Mouse (Mus musculus) cerebellum, postnatal 36 days (tissue): ENCODE measurements around the gene Fam117b.

ENCODE experiments used
- DNase-seq, 2 experiments: peaks; one replicate each; pipeline ENCODE4 v3.0.0; 2021 to 2022; ENCODE audit warnings: mixed read lengths in 2 of 2

Gene Fam117b

DNA sequence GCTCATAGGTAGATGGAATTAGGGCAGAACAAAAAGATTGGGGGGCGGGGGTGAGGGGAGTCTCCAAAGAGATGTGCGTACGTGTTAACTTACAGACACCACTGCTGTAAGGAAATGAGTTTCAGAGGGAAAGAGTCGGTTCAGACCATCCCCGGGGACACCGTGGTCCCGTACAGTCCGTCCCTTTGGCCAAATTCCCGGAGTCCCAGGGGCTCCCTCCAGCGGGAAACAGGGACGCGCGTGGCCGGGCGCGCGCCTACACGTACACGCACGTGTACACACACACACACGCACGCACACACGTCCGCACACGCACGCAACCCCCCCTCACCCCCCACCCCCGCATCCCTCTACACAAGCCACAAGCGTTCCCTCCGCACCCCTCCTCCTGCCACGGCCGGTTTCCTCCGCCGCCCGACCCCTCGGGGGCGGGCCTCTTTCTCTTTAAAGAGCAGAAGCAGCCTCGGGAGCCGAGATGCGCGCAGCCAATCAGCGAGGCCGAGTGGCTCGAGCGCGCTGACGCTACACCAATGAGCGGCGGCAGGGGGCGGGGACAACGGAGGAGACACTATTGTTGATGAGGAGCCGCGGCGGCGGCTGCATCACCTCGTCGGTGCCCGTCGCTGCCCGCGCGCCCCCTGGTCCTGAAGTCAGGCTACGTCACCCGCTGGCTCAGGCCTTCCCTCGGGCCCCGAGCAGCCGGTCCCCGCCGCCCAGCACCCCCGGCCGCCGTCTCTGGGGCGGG, at the start of gene Fam117b:
Gene Fam117b, plus strand, starts transcription at position 594 of the 745 bp plus-strand sequence.
- DNase-seq = peak; percentile 97 to 98

- DNase-seq = peak in 1 of 2 experiments; percentile 19
Measured at GRCm38 (mm10) chr1:59868041-59868440, 44.8 kb upstream of the Fam117b start.

- no peak for DNase-seq
Measured at GRCm38 (mm10) chr1:59874023-59874422, 38.8 kb upstream of the Fam117b start.

- no peak for DNase-seq
Measured at GRCm38 (mm10) chr1:59878098-59878497, 34.7 kb upstream of the Fam117b start.

DNA sequence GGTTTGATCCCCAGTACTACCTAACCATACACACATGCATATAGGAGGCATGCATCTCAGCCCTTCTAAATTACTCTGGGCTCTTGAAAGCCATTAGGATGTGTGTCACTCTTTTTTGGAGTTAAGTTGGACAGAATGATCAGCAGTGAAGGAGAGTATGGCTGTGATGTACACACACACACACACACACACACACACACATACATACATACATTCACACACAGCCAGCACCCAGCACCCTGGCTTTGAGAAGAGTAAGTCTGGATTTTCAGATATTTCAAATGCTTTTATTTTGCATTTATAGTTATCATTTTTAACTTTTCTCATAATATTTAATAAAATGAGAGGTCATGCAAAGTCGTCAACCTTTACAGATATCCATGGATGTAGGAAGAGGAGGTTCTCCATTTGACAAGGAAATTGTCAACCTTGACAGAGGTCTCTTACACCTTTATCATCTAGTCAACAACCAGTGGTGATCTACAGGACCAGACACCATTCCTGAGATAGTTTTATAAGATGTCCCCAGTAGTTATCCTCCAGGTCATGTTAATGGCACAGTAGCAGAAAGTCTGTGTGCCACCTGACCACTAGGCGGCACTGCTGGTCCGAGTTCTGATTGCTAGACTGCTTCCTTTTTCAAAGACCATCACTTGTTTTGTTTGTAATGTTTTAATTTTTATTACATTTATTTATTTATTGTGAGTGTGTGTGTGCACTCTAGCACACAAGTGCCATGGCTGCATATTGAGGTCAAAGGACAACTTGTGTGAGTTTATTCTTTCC, 29.3 kb upstream of the Fam117b start:
- peak; percentile 78 to 83 for DNase-seq

DNA sequence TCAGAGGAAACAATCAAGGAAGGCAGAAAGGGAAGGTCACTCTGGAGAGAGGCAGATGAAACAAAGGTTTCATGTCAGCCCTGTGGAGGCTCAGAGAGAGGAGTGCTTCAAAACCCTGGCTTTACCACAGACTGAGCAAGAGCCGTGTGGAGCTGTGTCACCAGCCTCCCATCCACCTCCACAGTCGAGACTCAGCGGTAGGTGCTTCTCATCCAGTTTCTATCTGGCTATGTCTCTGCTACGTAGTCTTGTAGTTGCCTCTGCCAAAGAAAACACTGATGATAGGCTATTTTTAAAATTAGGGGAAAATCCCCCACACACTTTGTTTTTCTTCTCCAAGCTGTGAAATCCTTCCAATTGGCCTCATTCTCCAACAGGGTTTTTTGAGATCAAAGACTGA, 25.9 kb upstream of the Fam117b start:
- no peak for DNase-seq

- no peak for DNase-seq
Measured at GRCm38 (mm10) chr1:59888018-59888417, 24.8 kb upstream of the Fam117b start.

GRCm38 (mm10) chr1:59891185-59891584, 21.6 kb upstream of the Fam117b start:
- no peak for DNase-seq

- no peak for DNase-seq
Measured at GRCm38 (mm10) chr1:59892777-59893176, 20.0 kb upstream of the Fam117b start.

- no peak for DNase-seq
Measured at GRCm38 (mm10) chr1:59894025-59894424, 18.8 kb upstream of the Fam117b start.

GRCm38 (mm10) chr1:59895456-59895855, 17.4 kb upstream of the Fam117b start:
- DNase-seq = no peak

GRCm38 (mm10) chr1:59897147-59897798, 15.5 kb upstream of the Fam117b start:
- DNase-seq = no peak

GRCm38 (mm10) chr1:59899679-59900078, 13.1 kb upstream of the Fam117b start:
- DNase-seq = no peak

DNA sequence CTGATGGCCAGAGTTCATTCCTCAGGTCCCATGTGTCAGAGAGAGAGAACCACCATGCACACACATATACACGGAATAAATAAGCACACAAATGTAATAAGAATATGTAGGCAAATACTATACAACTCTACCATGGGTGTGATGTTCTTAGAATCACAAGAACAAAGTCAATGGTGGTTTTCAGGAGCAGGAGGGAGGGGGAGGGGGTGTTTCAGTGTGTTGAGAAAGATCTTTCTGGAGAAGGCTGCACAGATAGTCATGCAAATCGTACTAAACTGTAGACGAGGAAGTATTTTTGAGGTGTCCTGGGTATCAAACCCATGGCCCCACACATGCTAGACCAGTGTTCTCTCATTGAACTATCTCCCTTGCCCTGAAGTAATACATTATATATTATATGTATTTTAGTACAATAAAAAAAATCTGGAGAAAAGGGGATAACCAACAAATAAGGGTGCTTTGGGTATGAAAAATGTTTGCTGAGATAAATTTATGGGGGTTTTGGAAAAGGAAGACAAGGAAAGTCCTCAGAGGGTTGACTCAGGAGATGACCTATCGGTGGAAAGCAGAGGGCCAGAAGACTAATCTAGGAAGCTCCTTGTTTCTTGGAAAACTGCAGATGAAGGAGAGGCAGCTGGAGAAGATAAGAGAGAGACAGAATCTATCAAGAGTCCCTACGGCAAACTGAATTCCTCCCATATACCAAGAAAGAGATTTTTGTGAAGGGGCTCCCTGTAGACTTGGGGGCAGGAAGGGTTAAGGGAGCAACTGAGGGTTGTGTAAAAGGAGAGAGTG, 11.5 kb upstream of the Fam117b start:
- DNase-seq = no peak

DNA sequence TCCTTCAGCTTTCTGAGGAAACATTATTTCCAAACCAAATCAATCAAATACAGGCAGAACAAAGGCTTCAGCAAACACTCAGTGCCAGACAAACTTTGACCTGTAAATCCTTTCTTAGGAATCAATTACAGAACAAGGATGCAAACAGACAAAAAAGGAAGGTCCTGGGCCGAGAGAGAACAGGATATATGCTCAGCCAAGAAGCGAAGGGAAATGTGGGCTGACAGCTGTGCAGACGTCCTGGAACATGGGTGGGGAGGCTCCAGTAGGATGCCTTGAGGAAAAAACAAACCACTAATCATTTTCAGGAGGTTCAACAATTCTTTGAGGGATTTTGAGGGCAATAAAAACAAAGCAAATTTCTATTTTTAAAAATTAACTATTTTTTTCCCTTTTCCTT, 10.2 kb upstream of the Fam117b start:
- no peak for DNase-seq

DNA sequence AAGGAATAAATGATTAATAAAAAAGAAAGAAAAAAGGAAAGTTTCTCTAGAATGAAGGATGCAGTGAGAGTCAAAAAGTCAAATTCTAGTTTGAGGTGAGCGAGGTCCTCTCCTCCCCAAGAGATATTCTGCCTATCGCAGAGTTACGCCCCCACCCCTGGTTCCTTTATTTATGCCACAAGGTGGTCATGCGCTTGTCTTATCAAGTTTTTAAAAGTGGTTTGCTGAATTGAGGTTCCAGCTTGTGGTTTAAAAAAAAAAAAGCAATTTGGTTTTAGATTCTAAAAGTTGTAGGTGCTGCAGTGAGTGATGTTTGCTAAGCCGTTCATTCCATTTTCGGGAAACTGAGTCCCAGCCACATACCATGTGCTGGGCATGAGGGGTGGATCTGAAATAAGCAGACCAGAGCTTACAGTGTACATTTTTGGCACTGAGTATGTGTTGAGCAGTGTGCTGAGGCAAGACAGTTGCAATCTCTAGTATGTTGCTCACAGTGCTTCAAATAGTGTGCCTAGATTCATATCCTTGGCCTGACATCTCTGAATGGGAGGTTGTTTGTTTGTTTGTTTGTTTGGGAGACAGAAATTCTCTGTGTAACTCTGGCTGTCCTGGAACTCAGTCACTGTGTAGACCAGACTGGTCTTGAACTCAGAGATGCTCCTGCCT, 8.0 kb upstream of the Fam117b start:
- DNase-seq = no peak

GRCm38 (mm10) chr1:59905916-59906315, 6.9 kb upstream of the Fam117b start:
- no peak for DNase-seq

- DNase-seq = no peak
Measured at GRCm38 (mm10) chr1:59906819-59907521, 5.8 kb upstream of the Fam117b start.

DNA sequence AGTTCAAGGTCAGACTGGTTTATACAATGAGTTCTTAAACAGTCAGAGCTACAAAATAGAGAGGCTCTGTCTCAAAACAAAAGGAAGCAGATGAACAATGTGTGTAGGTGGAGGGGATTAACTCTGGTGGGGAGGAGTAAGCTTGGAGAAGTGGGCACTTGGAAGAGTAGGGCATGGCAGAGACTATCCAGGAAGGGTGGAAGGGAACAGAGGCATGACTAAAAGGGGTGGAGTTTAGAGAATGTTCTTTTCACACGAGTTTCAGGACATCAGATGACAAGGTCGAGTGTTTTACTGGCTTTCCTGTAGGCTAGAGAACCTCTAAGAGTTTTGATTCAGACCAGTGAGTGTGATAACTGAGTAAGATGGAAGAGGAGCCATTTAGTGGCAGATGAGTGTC, 5.1 kb upstream of the Fam117b start:
- no peak for DNase-seq

DNA sequence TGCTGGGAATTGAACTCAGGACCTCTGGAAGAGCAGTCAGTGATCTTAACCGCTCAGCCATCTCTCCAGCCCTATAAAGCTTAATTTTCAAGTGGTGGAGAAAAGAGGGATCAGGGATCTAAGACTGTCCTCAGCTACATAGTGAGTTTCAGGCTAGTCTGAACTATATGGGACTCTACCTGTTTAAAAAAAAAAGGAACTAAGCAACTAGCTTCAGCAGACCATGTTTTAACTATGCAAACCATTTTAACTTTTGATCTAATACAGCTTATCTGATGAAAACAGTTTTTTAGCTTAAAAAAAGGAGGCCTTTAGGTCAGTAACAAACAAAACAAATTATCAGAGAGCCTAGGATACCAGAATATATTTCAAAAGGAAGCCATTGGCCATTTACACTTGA, 1.9 kb upstream of the Fam117b start:
- no peak for DNase-seq

DNA sequence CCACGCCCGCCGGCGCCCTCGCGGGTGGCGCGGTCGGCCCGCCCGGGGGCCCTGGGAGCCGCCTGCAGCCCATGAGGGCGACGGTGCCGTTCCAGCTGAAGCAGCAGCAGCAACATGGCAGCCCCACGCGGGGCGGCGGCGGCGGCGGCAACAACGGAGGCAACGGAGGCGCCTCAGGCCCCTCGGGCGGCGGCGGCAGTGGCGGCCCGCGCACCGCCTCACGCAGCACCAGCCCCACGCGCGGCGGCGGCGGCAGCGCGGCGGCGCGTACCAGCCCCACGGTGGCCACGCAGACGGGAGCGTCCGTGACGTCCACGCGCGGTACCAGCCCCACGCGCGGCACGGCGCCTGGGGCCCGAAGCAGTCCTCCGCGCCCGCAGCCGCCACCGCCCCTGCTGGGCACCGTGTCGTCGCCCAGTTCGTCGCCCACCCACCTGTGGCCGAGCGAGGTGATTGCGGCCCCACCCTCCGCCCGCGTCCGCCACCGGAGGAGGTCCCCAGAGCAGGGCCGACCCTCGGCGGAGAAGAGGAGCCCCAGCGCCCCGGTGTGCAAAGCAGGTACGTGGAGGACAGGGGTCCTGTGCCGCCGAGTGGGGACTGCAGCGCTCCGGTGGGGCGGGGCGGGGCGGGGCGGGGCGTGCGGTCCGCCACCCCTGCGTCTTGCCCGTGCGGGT, 526 bp downstream of the Fam117b start:
- DNase-seq = peak; percentile 60 to 72
